Mouse (Mus musculus): Measurements from ENCODE around the gene Polr2i.

Polr2i gene

GRCm38 (mm10) chr7:30265531-30265930 is 33.8 kb downstream of the Polr2i start:
- DNase-seq (ENCODE audit: low read depth, low spot score) = no peak

DNA sequence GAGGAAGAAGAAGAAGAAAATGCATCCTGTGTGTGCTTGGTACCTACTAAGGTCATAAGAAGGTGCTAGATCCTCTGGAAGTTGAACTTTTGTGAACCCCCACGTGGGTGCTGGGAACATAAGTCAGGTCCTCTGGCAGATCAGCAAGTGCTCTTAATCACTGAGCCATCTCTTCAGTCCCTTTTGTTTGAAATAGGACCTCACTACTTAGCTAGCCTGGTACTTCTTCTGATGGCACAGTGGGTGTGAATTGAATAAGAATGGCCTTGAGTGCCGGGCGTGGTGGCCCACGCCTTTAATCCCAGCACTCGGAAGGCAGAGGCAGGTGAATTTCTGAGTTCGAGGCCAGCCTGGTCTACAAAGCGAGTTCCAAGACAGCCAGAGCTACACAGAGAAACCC is 34.2 kb downstream of the Polr2i start:
- DNase-seq (ENCODE audit: low read depth, low spot score) = no peak

- DNase-seq (ENCODE audit: low read depth, low spot score) = no peak
These were observed 35.0 kb downstream of the Polr2i start for GRCm38 (mm10) chr7:30266780-30267179.

DNA sequence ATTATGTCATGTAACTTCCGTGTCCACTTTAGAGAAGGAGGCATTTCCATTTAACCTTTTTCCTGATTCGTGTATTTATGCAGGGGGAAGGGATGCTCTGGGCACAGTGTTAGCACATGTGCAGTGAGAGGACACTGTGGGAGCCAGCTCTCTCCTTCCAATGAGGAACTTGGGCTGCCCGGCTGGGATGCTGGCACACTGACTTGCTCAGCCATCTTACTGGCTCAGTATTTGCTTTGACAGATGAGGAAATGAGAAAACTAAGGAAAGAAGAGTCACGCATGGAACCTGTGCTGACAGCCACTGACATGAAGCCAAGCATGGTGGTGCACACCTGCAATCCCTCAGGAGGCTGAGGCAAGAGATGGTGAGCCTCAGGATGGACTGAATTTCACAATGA is 37.9 kb downstream of the Polr2i start:
- no peak for DNase-seq (ENCODE audit: low read depth, low spot score)

DNA sequence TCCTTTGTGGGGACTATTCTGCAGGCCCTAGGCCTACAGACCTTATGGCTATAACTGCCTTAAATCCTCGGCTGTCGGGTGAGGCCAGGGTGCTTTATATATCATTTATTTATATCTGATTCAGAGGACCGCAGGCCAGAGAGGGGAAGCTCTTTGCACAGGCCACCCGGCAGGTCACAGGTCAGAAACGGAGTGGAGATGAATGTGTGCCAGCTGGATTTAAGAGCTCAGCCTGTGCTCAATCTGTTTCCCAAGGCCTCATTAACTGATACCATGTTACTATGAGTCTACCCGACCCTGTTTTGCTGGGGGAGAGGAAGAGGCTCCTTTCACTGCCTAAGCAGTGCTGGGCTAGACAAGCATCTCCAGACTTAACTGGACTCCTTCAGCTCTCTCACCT is 42.6 kb downstream of the Polr2i start:
- DNase-seq (ENCODE audit: low read depth, low spot score) = no peak

DNA sequence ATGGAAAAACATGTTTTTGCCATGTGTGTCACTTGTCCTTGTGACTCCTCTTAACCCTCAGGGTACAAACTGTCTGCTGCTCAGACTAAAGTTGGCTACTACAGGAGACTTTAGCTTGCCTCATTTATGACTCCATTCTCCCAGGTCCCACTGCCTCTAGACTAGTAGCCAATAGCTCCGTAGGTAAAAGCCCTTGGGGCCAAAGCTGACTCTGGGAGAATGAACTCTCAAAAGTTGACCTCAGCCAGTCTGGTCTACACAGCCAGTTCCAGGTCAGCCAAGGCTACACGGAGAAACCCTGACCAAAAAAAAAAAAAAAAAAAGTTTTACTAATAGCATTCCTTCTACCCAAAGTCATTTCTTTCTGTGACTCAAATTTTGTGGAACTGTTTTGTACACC is 47.2 kb downstream of the Polr2i start:
- DNase-seq (ENCODE audit: low read depth, low spot score) = peak; percentile 22

DNA sequence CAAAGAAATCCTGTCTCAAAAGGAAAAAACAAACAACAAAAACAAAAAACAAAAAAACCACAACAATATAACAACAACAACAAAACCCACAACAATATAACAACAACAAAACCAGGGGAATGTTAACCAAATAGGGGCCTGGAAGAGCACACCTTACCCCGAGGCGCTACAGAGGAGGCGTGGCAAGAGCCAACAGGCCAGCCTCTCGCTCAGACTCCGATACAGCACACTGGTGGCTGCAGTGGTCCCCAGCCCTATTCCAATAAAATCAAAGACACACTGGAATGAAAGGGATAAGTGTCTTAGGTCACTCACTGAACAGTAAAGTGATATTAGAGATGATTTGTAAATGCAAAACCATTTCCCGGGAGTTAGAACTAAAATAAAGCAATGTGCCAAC is 47.8 kb downstream of the Polr2i start:
- DNase-seq (ENCODE audit: low read depth, low spot score) = peak; percentile 72

DNA sequence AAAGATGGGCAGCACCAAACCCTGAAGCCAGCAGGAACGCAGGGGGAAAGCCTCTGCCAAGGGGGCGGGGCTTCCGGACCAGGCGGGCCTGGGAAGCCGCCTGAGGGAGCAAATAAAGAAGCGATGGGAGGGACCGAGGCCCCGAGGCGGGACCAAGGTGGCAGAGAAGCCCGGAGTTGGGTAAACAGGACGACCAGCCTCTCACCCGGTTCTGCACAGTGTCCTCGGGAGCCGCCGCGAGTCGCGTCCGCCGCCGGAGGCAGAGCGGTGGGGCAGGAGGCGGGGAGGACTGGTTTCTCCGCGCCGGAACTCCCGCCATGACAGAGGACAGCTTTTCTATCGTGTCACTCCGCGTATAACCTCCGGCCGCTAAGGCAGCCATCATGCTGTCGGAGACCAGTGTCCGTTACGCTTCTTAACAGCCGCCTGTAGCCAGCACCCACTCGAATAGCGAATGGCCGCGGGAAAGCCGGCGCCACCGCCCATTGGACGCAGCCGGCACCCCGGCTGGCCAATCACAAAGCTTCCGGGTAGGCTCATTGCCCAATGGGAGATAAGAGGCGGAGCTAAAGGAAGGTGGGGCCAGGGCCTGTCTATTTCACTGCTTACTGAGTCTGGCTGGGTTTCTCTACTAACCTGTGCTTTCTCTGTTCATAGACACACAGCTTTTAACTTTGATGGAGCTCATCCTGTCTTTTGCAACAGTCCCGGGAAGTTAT is 48.4 kb downstream of the Polr2i start, which contains the start of the genes Thap8 and Wdr62:
Gene Thap8 (plus strand): TSS at position 144 of the 719 bp plus-strand sequence.
Gene Wdr62 (minus strand): TSS at position 469 of the 719 bp plus-strand sequence.
- peak; percentile 95 for DNase-seq (ENCODE audit: low read depth, low spot score)

DNA sequence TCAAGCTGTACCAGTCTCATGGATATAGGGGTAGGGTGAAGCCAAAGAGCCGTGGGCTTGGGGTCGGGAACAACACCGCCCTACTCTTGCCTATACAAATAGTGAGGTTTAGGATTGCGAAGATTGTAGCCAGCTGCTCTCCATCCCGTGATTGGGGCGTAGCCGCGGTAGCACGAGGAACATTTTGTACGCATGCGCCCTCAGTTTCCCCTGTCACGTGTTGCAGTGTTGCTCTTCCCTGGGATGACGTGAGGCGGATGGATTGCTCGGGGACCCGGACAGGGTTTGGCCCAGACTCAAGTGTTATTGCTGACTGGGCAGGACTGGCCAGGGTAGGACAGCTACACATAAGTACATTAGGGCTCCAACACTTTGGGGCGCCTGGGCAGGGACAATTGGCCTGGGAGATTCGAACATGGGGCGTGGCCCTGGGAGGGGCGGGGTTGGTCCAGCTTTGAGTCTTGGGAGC is 49.0 kb downstream of the Polr2i start:
- peak; percentile 97 for DNase-seq (ENCODE audit: low read depth, low spot score)

DNA sequence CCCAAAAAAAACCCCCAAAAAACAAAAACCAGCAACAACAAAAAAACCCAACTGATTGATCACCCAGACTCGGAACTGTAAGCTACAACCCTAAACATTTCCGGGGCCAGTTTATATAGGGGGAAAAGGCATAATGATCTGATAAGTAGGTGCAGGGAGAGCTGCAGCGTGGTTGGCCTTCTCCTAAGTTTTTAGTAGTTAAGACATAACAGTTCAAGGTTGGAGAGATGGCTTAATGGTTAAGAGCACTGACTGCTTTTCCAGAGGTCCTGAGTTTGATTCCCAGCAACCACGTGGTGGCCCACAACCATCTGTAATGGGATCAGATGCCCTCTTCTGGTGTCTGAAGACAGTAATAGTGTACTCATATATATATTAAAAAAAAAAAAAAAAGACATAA is 49.8 kb downstream of the Polr2i start:
- no peak for DNase-seq (ENCODE audit: low read depth, low spot score)

- no peak for DNase-seq (ENCODE audit: low read depth, low spot score)
These were observed 51.0 kb downstream of the Polr2i start for GRCm38 (mm10) chr7:30282740-30283139.
